Mouse (Mus musculus): ENCODE results near the gene Lrrc10. TPM values are rescaled to one million over a fixed set of nuclear protein-coding genes. Genes with fewer than 3 reads are reported as not detected.

The Lrrc10 gene
- polyA plus RNA-seq, 1 experiment, result not detected

DNA sequence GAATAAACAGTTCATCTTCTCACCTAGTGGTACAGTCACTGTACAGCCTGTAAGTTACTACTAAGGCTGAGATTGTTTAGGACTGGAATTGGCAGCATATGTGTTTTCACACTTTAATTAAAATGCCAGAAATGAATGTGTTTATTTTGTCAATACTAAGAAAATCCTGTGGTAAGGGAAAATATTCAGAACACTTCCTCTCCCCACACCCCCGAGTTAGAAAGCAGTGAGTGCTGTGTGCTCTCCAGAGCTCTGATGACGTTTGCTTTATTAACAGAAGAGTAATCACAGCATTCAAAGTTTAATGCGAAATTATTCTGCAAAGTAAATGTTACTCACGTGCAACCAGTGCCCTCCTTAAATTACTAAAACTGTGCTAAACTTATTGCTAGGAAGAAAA, 44.5 kb downstream of the Lrrc10 start:
- Histone ChIP-seq H3K27ac (ENCODE audit: insufficient read depth, low read depth, low read length) (no peak overlapping the region), H3K4me3 (ENCODE audit: low read depth, low read length) (no peak overlapping the region), H3K4me1 (ENCODE audit: control insufficient read depth, insufficient read depth, insufficient read length, low read length) (no peaks in the 10 kb centered on the region), H3K27me3 (ENCODE audit: control insufficient read depth, insufficient read depth, low read length) (no peaks in the 10 kb centered on the region), H3K36me3 (ENCODE audit: control insufficient read depth, insufficient read depth, low read length) (peaks cover 5% of the 10 kb centered on the region; the same call in 1 of the 2 replicates)
- TF ChIP-seq POLR2A (IDR thresholded peaks at IDR 0.05; ENCODE audit: low read depth, low read length), result no peak
- TF ChIP-seq CTCF (IDR thresholded peaks at IDR 0.05; ENCODE audit: extremely low read depth, insufficient read length, insufficient replicate concordance, low read depth, low read length), result no peak
- WGBS, result 56% methylated on average over 4 of the region's 4 CpGs

DNA sequence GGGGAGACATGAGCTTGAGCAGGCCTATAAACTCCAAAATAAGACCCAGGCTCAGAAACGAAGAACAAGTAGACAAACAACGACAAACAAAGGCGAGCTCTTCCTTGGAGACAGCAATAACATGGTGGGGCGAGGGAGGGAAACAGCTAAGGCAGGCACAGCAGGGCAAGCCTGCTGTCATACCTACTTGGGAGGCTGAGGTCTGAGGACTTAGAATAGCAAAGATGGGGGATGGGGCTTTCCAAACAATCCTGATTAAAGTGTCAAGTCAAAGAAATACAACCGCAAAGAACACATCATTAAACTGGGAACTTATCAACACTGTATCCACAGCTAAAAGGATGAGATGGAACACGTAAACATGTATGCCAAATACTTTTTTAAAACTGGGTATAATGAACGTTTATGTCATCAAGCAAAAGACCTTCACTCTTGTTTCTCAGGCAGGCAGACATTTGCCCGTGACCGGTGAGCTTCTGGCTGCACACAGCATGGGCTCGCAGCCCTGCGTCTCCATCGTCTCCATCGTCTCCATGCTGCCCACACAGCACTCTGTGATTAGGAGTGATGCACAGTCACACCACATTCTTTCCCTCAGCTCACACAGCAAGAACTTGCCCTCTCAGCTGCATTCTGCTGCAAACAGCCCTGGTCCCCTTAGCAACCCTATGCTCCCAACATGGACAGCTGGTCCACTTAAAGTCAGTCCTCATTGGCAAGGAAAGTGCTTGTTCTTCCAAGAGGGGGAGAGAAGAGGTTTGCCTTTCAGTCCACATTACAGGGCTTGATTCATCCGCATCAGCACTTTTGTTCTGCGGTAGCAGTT, 49.6 kb downstream of the Lrrc10 start:
- TF ChIP-seq POLR2A (IDR thresholded peaks at IDR 0.05; ENCODE audit: low read depth, low read length) (no peak), CTCF (IDR thresholded peaks at IDR 0.05; ENCODE audit: extremely low read depth, insufficient read length, insufficient replicate concordance, low read depth, low read length) (no peak)
- H3K27ac ChIP-seq (ENCODE audit: insufficient read depth, low read depth, low read length), result peak overlapping the region; percentile 67
- H3K36me3 ChIP-seq (ENCODE audit: control insufficient read depth, insufficient read depth, low read length), result 0 out of 2 replicates have a peak, but pooled peaks cover 7% of the 10 kb centered on the region
- no peak overlapping the region for H3K4me3 ChIP-seq (ENCODE audit: low read depth, low read length)
- 71% methylated on average over 15 of the region's 15 CpGs for WGBS
- H3K27me3 ChIP-seq (ENCODE audit: control insufficient read depth, insufficient read depth, low read length), result no peaks in the 10 kb centered on the region
- H3K4me1 ChIP-seq (ENCODE audit: control insufficient read depth, insufficient read depth, insufficient read length, low read length), result no peaks in the 10 kb centered on the region

DNA sequence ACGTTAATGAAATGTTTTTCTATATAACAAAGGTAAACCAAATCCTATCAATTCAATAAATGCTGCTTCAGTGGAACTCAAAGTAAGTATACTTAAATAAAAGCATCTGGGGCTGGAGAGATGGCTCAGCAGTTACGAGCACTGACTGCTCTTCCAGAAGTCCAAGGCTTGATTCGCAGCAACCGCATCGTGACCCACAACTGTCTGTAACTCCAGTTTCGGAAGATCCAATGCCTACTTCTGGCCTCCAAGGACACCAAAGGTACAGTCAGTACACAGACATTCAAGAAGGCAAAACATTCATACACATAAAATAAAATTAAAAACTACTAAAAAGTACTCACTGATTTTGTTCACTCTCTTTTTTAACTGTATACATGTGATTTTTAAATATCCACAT, 51.0 kb downstream of the Lrrc10 start:
- no peaks in the 10 kb centered on the region for H3K27me3 ChIP-seq (ENCODE audit: control insufficient read depth, insufficient read depth, low read length)
- TF ChIP-seq CTCF (IDR thresholded peaks at IDR 0.05; ENCODE audit: extremely low read depth, insufficient read length, insufficient replicate concordance, low read depth, low read length) (no peak), POLR2A (IDR thresholded peaks at IDR 0.05; ENCODE audit: low read depth, low read length) (no peak)

More for the DNA sequence above, 51.0 kb downstream of the Lrrc10 start:
- H3K36me3 ChIP-seq (ENCODE audit: control insufficient read depth, insufficient read depth, low read length), result peaks cover 9% of the 10 kb centered on the region; the same call in 1 of the 2 replicates
- H3K27ac ChIP-seq (ENCODE audit: insufficient read depth, low read depth, low read length), result no peak overlapping the region
- no peak overlapping the region for H3K4me3 ChIP-seq (ENCODE audit: low read depth, low read length)
- no peaks in the 10 kb centered on the region for H3K4me1 ChIP-seq (ENCODE audit: control insufficient read depth, insufficient read depth, insufficient read length, low read length)
- WGBS, result 87% methylated on average over 6 of the region's 6 CpGs

Other genes with a start within 250 kb of the Lrrc10 start
- gene Myrfl, start 148.4 kb upstream of the Lrrc10 start, polyA plus RNA-seq (2012; rRNA removed), result 5.1 and 22.8 TPM in 2 replicates
- gene Rab3ip, start 94.6 kb upstream of the Lrrc10 start, polyA plus RNA-seq (2012; rRNA removed), result 134 and 169 TPM in 2 replicates
- gene Gm10271, start 72.7 kb upstream of the Lrrc10 start, polyA plus RNA-seq (2012; rRNA removed), result not detected in 2 replicates
- 0.08 TPM in 1 of 2 replicates, not detected in the other for gene Best3, start 59.0 kb upstream of the Lrrc10 start, polyA plus RNA-seq (2012; rRNA removed)
- gene Cct2, start 18.5 kb downstream of the Lrrc10 start, polyA plus RNA-seq (2012; rRNA removed), result 20.6 and 37.3 TPM in 2 replicates
- gene Frs2, start 103.2 kb downstream of the Lrrc10 start, polyA plus RNA-seq (2012; rRNA removed), result 2.4 and 4.4 TPM in 2 replicates
- 9.5 and 22.5 TPM in 2 replicates for gene Yeats4, start 179.2 kb downstream of the Lrrc10 start, polyA plus RNA-seq (2012; rRNA removed)
- not detected in 2 replicates for gene 9530003J23Rik, start 193.4 kb downstream of the Lrrc10 start, polyA plus RNA-seq (2012; rRNA removed)
- gene Lyz2, start 237.0 kb downstream of the Lrrc10 start, polyA plus RNA-seq (2012; rRNA removed), result 70.0 and 102 TPM in 2 replicates
- gene Lyz1, start 247.5 kb downstream of the Lrrc10 start, polyA plus RNA-seq (2012; rRNA removed), result 812 and 3,211 TPM in 2 replicates